Mouse (Mus musculus) left cerebral cortex, adult 9 months (tissue): ENCODE measurements at regions not wholly inside any gene's neighbourhood (a gene's known extent, or its start where the extent isn't known, plus 50 kb on each side); places are given as distances from the start of the nearest gene placed in this dataset.

Experiments used
- DNase-seq, 2 experiments: peaks; one replicate each; pipeline ENCODE4 v3.0.0; 2022; ENCODE audit warnings: low spot score in 2 of 2

- DNase-seq = peak in 1 of 2 experiments; percentile 9
These were observed 285.0 kb upstream of the Bmper start for GRCm38 (mm10) chr9:22937686-22938391.

GRCm38 (mm10) chr9:22944992-22945391 is 277.9 kb upstream of the Bmper start:
- no peak for DNase-seq

- DNase-seq = no peak
These were observed 277.4 kb upstream of the Bmper start for GRCm38 (mm10) chr9:22945426-22945955.

GRCm38 (mm10) chr9:22952571-22953442 is 270.1 kb upstream of the Bmper start:
- no peak for DNase-seq

DNA sequence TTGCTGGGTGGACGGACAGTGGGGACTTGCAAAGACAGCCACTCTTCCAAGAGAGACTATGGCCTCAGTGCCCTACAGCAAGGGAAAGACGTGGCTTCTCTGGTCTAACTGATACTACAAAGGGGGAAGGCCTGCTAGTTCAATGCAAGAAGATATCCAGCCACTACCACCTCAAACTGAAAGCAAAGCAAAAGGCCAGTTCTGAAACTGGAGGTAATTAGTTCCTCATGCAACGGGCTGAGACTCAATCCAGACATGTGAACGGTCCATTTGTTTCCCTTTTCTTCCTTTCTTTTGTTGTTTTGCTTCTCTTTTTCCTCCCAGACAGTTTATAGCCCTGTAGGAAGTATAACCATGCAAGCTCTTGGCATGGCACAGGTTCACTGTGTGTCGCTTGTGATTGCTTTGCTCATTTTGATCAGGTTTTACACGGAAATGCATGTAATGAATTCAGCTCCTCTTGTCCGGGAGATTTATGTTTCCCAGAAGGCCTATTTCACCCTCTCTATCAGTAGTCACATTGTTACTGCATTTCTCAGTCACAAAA is 260.5 kb upstream of the Bmper start:
- DNase-seq = no peak

DNA sequence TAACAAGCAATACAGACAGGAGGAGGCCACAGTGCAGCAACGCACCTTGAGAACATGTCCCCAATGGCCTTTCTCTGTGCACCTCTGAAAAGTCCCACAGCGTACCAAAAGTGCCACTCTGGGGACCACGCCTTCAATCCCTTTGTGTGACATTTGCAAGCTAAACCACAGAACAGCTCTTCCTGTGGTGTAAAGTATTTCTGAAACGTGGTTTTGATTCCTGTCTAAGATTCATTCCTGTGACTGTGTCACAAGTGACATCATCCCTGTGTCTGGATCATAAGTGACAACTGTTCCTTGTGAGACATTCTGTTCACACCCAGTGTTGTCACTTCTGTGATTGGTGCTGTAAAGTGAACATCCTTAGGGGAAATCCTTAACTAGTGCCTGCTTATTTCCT is 251.6 kb upstream of the Bmper start:
- DNase-seq = no peak

DNA sequence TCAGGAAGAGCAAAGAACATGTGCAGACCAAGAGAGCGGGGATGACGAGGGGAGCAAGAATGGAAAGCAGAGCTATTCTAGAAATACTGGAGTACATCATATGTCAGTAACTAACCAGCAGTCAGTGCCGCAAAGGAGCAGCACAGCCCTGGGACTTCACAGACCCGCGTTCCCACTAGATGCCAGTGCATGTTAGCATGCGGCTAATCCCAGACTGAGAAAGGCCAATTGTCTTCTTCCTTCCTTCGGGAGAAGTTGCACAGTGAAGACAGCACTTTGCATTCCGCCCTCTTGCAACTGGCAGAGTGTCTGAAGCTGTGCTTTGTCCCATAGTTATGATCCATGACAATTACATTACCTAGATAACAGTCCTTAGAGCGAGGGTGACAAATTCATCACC is 246.1 kb upstream of the Bmper start:
- DNase-seq = no peak

DNA sequence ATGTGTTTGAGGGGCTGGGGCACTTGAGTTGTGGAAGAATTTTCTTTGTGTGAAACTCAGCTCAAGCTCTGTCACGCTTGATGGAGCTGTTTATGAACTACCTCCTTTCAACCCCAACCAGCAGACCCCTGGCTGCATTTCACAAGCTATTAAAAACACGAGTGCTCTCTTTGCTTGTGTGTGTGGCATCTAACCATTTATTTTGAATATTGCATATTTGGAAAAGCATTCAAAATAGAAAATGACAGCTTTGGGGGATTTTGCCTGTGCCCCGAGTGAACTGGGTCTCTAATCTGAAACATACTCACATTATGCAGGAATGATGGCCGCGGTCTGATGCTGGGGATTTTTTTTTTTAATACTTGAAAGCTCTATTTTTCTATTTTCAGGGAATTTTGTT is 243.2 kb upstream of the Bmper start:
- no peak for DNase-seq

GRCm38 (mm10) chr9:22989508-22989907 is 233.4 kb upstream of the Bmper start:
- no peak for DNase-seq

- no peak for DNase-seq
These were observed 229.3 kb upstream of the Bmper start for GRCm38 (mm10) chr9:22993531-22993930.

DNA sequence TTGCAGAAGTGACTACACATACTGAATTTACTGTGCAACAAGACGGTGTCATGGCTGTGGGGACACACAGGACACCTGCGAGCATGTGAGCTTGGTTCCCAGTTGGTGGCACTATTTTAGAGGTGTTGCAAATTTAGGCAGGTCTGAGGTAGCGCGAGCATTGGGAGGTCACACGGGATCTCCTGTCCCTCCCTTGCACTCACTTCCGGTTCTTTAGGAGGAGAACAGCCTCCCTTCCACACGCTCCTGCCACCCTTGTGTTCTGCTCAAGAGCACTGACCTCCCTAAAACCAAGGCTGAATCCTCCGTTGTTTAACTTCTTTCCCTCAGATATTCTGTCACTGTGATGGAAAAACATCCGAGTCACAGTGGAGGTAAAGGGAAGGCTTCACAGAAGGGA is 227.3 kb upstream of the Bmper start:
- no peak for DNase-seq

- DNase-seq = no peak
These were observed 224.6 kb upstream of the Bmper start for GRCm38 (mm10) chr9:22998306-22998705.

DNA sequence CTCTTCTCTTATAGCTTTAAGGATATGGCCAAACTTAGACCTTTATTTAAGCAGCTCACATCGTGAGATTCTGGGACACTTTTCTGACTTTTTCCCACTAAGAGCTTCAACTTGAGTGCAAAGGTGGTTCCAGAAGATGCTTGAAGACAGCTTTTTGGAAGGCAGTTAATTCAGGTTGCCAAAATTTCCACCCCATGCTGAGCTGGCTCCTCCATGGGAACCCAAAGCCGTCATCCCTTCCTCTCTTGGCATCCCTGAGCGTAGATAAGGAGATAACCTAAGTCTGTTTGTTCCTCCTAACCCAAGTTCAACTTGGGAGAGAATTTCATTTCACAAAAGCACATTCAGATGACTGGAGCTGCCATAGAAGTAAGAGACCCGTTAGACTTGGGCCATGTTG is 223.7 kb upstream of the Bmper start:
- DNase-seq = no peak

DNA sequence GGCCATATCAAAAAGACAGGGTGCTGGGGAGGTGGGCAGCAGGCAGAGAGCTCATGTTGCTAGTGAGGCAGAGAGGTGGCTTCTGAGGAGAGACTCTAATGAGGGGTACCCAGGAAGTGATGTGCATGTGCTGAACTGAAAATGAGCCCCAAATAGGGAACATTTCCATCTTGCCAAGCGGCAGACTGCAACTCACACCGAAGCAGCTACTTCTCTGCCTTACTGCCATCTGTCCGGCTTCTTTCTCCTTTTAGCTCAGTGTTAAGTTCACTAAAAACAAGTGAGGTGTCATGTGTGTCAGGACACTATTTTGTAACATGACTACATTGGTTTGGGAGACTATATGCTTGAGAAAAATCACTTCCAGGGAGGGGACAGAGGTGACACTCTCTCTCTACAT is 222.7 kb upstream of the Bmper start:
- DNase-seq = peak in 1 of 2 experiments; percentile 3

DNA sequence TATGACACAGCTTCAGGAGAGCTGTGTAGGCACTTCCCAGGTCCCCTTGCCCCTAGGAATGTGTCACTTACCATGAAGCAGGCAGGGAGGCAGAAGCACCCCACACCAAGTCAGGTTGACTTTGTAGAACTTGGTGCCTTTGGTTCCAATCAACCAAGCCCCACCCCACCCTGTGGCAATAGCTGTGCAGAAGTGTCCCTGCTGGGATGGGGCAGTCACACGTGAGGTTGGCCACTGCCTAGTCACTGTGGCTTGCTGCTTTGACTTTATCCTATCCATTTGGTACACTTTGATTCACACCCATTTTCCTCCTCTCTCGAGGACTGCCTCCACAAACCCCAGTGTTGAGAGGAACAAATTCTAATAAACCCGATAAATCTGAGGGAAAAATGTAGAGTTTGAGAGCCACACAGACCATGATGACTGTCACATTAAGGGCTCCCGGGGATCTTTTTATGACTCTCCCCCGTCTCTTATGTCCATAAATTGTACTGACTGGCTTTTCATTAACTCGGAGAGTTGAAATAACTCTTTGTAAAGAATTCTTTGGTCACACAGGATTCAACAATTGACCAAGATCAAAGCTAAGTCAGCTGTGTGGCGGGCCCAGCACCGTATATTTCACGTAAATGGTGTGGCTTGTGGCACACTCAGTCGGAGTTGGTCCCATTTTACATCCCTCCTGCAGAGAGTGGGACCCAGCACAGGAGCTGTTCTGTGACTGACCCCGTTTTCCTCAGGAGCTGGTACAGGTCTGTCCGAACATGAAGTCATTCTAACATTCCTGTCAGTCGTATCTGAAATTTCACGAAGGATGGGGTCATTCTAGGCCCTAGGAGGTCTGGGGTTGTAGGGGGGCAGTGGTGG is 219.4 kb upstream of the Bmper start:
- DNase-seq = no peak

DNA sequence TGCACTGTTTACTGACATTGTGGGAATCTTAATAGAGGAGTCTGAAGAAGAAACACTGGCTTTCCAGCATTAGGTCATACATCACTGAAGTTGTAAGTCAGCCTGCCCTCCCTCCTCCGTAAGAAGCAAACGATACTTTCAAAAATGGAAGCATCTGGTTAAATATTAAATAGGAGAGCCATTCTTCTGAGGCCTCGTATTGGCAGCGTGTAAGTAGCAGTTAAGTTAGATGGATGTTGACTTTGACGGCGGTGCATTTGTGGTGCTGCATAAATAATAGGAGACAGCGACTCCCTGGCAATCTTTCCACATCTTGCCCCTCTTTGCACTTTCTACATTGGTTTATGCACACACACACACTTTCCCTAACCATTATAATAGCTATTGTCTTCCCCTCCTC is 217.9 kb upstream of the Bmper start:
- no peak for DNase-seq

DNA sequence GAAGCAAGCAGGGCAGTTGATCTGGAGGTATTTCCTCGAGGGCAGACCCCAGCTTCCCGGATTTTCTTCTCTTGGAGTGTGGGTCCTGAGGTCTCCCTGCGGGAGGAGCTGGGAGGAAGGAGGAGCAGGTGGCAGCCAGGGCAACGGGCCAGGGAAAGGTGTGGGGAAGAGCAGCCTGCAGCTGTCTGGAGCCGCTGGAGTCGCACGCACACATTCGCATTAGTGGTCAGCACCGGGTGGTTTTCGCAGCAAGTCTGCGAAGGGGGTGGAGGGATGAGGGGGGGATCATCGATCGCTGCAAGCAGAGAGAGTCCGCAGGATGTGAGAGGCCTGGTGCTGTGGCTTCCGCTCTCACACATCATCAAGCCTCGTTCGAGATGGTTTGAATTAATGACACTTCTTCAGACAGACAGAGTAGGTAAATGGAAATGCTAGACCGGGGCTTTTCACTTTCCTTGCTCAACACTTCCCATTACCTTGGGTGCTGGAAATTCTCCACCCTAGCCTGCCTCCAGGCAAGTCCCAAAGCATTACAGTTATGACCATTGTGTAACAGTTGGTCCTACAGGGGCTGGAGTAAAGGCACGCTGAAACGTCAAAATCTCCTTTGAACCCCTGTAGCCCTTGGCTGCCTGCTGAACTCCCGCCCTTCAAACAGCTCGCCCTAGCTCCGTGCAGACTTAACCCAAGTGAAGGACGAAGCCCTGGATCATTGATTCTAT is 213.3 kb upstream of the Bmper start:
- DNase-seq = no peak

GRCm38 (mm10) chr9:23011316-23011959 is 211.4 kb upstream of the Bmper start:
- DNase-seq = no peak

GRCm38 (mm10) chr9:23012130-23012529 is 210.7 kb upstream of the Bmper start:
- DNase-seq = no peak

DNA sequence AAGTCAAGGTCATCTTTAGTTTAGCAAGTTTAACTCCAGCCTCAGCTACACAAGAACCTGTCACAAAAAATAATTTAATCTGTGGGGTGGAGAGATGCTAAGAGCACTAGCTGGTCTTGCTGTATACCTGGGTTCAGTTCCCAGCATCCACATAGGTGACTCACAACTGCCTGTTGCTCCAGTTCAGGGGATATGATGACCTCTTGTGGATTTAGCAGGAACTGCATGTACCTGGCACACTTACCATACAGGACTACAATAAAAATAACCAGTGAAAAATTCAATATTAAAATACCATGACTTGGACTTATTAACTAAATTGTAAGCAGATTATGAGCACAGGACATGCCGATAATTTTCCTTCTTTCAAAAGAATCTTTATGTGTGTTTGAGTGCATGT is 206.1 kb upstream of the Bmper start:
- DNase-seq = no peak
